Mouse (Mus musculus) v-Abl transformed pro-B cells (cell line): ENCODE measurements around the gene Scamp2.

Experiments
- in situ Hi-C, 2 experiments: fragments of 400-800 bp; cut with MboI; formaldehyde crosslinking; loops; one replicate each; pipeline ENCODE4 v1.15.1; 2025; ENCODE audit not compliant: unreplicated experiment in 2 of 2

The Scamp2 gene

DNA sequence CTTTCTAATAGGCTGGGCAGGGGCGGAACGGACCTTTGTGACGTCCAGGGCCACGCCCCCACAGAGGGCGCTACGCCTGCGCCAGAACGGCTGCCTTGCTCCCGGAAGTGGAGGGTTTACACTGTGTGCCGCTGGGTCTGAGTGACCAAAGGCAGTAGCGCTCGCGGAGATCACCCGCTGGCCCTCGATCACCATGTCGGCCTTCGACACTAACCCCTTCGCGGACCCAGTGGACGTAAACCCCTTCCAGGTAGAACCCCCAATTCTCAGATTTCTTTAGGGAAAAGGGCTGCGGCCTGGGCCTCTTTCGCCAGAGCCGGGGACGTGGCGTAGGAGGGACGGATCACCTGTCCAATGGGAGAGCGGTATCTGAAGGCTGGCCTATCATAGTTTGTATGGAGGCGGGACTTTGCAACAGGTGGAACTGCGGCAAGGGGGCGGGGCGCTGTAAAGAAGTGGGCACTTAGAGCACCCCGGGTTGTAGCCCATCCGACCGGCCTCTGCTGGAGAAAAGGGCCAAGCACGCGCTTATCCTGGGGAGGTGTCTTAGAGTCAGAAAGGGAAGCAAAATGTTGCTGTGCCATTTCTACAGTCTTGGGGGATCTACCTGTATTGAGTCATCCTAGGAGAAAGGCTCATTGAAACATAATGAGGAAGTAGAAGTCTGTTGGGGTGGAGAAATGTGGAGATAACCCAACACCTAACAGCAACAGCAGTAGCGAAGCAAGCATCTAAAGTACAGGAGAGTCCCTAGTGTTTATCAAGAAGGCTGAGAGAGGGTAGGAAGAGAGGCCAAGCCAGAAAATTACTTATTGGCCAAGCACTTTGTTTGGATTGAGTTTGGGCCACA lies at the start of gene Scamp2:
Gene Scamp2 (plus strand): TSS at position 83 of the 850 bp plus-strand sequence.
- in situ Hi-C loops: no loop called here

DNA sequence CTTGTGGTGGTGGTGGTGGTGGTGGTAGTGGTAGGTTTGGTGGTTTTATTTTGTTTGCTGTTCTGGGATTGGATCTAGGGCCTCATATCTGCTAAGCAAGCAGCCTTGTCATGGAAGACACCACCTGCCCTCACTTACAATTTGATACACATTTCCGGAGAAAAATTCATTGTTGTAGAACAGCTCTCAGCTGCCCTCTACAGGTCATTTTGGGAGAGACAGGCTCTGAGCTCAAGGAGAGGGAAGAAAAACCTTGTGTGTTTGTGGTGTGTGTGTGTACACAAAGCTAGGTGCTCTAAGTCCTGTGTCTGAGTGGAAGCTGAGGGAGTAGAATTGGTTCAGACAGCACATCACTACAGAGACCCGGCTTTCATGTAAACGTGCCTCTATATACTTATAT lies 43.6 kb upstream of the Scamp2 start:
- in situ Hi-C loops: loop anchor here (5.0 to 25.0 kb wide), 7 partner anchors 35 to 580 kb away; partner anchors contain the start of genes Imp3 (in 1 of the 2), Ppcdc (in 1 of the 2), Sin3a (in 1 of the 2) and Snx33 (in 1 of the 2)

DNA sequence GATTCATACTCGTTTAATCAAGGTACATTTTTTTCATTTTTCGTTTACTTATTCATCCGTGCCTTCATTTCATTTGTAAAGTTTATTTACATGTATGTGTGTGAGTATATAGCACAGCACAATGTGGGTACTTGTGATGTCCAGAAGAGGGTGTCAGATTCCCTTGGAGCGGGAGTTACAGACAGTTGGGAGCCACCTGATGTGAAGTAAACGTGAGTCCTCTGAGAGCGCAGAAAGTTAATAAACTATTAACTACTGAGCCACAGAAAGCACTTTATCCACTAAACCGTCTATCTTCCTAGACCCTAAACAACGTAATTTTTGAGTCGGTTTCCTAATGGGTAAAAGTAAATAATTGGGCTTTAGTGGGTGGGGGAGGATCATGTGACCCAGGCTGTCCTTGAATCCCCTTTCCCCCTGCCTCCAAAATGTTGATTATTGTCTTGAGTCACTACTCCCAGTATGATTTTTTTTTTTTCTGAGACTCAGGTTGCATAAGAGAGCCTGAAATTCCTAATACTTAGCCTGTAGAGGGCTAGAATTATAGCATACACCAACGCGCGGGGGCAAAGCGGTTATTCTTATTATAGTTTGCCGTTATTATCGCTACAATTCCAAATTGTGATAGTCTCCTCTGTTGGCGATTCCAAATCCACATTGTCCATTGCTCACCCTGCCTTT lies 40.2 kb upstream of the Scamp2 start:
- in situ Hi-C loops: loop anchor here (5.0 to 25.0 kb wide), 6 partner anchors 33 to 583 kb away; partner anchors contain the start of genes Csk (in 1 of the 2), Cyp11a1 (in 1 of the 2), Imp3 (in 1 of the 2) and Ppcdc (in 1 of the 2)

DNA sequence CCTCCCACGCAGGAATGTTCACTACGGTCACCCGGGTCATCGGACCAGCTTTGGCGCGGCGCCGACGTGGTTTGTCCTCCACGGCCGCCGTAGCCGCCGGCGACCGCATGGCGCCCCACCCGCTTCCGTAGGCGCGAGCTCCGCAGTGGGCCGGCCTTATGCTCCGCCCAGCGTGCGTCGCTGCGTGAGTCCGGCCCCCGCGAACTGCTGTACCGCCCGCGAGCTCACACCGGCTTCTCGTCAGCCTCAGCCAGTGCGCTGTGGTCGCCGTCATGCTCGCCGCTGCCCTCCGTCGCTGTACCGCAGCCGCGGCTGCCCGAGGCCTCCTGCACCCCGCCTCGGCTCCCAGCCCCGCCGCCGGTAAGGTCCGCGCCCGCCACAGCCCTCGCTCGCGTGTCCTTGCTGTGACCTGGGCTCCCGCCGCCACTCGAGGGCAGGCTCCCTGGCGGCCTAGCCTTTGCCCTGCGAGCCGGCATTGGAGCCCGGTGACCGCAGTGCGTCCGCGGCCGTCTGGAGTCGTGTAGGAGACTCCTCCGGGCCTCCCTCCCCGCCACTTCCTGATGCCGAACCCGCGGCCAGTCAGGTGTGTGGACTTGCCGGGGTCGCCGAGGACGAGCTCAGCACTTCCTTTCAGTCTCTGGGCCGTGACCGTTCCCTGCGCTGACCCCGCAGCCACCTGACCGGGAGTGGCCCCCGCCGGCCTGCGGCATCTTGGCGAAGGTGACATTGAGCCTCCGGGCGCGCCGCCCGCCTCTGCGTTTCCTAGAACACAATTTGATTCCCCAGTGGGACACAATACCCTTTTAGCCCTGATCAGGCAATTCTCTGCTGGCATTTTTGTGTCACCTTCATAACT lies 39.5 kb upstream of the Scamp2 start, which contains the start of gene Cox5a:
Gene Cox5a (plus strand): TSS at position 219 of the 856 bp plus-strand sequence.
- in situ Hi-C loops: loop anchor here (5.0 to 25.0 kb wide), 6 partner anchors 34 to 584 kb away; partner anchors contain the start of genes Csk (in 1 of the 2), Cyp11a1 (in 1 of the 2), Imp3 (in 1 of the 2) and Ppcdc (in 1 of the 2)

DNA sequence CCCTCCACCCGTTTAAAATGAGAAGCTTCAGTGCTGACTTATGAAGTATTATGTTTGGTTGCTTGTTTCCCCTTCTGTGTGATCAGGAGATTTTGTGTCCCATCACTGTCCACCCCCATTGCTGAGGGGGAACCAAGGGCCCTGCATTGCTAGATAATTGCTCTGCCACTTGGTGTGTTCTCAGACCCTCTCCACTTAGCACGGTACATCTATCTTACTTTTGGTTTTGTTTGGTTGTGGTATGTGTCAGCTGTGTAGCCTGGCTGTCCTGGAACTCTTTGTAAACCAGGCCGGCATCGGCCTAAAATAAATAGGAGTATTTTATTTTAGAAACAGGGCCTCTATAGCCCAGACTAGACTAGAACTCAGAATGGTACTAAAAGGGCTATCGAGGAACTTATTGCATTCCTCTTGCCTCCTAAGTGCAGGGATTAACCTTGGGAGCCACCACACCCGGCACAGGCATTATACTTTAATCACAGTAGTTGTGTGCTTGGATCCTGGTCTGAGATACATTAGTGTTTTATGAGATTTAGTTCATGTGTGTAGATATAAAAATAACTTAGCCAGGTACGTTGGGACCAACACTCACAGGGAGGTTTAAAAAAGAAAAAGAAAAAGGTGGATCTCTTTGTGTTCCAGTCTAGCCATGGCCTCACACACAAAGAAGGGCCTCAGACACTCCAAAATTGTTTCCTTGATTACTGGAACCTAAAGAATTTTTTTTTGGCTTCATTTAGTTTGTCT lies 38.5 kb upstream of the Scamp2 start:
- in situ Hi-C loops: loop anchor here (5.0 to 25.0 kb wide), 6 partner anchors 35 to 585 kb away; partner anchors contain the start of genes Csk (in 1 of the 2), Cyp11a1 (in 1 of the 2), Imp3 (in 1 of the 2) and Ppcdc (in 1 of the 2)

DNA sequence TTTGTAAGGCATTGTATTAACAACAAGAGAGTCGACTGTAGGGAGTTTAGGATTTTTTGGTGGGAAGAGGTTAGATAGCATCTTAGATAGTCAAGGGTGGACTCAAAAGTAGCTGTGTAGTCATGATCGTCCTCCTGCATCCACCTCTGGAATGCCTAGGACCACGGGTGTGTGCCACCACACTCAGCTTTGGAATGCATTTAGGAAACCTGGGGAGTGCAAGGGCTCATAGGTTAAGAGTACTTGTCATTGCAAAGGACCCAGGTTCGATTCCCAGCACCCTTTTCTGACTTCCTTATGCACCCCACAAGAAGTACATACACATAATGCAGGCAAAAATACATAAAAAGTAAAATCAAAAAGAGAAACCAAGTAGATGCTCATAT lies 37.9 kb upstream of the Scamp2 start:
- in situ Hi-C loops: loop anchor here (5.0 to 25.0 kb wide), 6 partner anchors 36 to 586 kb away; partner anchors contain the start of genes Csk (in 1 of the 2), Cyp11a1 (in 1 of the 2), Imp3 (in 1 of the 2) and Ppcdc (in 1 of the 2)

DNA sequence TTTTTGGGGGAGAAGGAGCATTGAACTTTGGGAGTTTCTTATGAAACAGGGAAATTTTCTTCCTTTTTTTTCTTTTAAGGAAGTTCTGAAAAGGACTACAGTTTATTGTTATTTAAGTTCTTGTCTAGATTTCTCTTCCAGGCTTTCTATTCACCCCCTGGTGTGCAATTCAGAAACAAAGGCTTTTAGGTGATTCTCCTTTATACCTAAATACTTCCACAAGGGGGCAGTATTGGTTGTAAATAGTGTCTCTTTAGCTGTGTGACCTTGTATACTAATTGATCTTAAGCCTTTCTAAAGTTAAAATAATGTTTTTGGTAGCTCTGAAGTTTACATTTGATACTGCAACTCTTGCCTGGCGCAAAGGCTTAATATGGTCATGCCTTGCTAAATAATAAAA lies 37.0 kb upstream of the Scamp2 start:
- in situ Hi-C loops: loop anchor here (5.0 to 25.0 kb wide), 6 partner anchors 36 to 586 kb away; partner anchors contain the start of genes Csk (in 1 of the 2), Cyp11a1 (in 1 of the 2), Imp3 (in 1 of the 2) and Ppcdc (in 1 of the 2)

DNA sequence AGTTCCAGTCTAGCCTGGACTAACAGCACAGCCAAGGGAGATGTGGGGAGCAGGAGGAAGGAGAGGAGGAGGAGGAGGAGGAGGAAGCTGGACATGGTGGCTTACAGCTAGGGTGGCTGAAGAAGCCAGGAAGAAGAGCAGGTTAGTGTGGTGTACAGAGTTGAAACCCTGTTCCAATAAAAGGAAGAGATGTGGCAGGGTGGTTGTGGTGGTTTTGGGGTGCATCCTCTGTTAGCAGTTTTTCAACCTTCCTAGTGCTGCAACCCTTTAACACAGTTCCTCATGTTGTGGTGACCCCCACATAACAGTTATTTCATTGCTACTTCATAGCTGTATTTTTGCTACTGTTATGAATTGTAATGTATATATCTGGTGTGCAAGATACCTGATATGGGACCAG lies 36.3 kb upstream of the Scamp2 start:
- in situ Hi-C loops: loop anchor here (5.0 to 25.0 kb wide), 6 partner anchors 37 to 587 kb away; partner anchors contain the start of genes Csk (in 1 of the 2), Cyp11a1 (in 1 of the 2), Imp3 (in 1 of the 2) and Ppcdc (in 1 of the 2)

DNA sequence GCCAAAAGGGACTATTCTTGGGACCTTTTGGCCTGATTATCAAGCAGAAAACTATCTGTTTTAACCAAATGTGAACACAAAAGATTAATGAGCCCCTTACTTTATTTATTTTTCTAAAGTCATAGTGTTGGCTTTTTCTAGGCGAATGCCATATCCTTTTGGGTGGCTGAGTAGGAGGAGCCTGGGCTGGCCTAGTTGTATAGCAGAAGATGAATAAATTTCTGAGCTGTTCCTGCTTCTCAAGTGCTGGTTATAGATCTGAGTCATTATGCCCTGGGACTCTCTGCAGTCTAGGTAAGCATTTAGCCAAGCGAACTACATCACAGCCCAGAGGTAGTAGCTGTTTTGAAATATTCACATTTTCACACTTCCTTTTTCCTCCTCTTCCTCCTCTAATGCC lies 35.2 kb upstream of the Scamp2 start:
- in situ Hi-C loops: loop anchor here in 1 of 2 experiments (10.0 kb wide), 2 partner anchors 219 to 479 kb away; partner anchors contain the start of gene Cyp11a1

DNA sequence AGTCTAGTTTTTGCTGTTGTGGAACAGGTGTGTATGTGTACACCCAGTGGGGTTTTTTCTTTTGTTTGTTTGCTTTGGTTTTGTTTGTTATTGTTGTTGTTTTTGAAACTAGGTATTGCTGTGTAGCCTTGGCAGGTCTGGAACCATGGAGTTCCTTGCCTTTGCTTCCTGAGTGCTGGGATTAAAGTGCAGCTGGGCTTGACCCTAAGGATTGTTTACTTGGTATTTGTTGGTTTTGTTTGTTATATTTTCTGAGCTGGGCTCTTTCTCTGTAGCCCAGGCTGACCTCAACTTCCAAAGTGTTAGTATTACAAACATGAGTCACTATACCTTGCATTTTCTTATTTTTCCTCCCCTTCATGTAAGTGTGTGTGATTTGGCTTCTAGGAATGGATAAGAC lies 34.3 kb upstream of the Scamp2 start:
- in situ Hi-C loops: loop anchor here in 1 of 2 experiments (10.0 kb wide), 2 partner anchors 218 to 478 kb away; partner anchors contain the start of gene Cyp11a1

DNA sequence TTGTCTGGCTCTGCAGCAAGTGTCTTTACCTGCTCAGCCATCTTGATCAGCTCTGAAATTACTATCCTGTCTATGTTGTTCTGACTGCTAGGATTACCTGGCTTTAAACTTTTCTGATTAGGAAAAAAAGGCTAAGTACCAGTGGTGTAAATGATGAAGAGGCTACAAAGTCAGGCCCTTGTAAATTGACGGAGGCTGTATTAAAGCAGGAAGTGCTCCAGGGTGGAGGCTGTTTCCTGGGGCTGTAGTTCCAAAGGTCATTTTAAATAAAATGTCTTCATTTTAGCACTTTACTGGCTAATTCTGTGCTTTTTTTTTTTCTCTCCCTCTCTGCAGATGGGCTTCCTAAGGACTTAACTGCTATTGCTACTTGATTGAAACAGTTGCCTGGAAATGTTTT lies 28.8 kb upstream of the Scamp2 start:
- in situ Hi-C loops: loop anchor here in 1 of 2 experiments (10.0 kb wide), 1 partner anchor 223 kb away; no protein-coding TSS in a partner anchor

DNA sequence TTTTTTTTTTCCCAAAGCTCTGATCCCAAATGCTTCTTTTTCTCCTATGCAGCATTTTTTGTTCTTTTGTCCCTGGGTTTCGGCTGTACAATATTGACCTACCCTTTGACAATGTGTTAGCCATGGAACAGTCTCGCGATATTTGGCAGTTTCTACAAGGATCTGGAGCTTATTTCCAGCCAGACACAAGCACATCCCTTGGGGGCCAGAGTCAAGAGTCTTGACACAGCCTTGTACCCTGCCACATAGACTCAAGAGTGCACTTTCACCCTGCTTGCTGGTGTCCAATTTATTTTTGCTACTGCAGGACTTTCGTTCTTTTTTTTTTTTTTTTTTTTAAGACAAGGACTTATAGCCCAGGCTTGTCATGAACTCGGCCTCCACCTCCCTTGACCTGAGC lies 24.4 kb upstream of the Scamp2 start:
- in situ Hi-C loops: loop anchor here in 1 of 2 experiments (10.0 kb wide), 1 partner anchor 218 kb away; no protein-coding TSS in a partner anchor

DNA sequence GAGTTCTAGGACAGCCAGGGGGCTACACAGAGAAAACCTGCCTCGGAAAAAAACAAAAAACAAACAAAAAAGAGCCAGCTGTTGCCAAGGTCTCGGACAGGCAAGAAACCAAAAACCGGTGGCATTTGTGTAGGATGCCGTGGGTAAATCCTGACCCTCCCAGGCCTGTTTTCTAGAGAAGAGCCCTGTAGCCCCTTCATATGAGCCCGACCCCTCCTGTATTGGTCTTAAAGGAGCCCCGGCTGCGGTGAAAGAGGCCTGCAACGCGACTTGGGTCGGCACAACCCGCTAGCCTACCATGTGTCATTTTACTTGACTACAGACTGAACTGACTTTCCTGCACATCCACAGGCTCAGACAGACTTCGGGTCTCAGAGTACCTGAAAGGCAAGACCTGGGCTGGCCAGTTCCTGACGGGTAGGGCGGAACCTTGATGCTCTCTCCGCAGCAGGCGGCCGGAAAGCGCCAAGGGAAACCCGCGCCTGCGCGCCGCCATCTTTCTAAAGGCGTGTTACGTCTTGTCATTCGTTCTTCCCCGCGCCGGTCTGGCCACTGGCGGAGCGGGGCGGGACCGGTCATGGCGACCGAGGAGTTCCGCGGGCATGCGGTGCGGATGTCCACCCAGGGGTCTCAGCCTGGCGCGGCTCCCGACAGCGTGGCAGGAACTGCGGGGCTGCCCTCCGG lies 23.6 kb upstream of the Scamp2 start, which contains the start of gene Fam219b:
Gene Fam219b (plus strand): TSS at position 485 of the 684 bp plus-strand sequence.
- in situ Hi-C loops: loop anchor here in 1 of 2 experiments (10.0 kb wide), 1 partner anchor 218 kb away; no protein-coding TSS in a partner anchor

DNA sequence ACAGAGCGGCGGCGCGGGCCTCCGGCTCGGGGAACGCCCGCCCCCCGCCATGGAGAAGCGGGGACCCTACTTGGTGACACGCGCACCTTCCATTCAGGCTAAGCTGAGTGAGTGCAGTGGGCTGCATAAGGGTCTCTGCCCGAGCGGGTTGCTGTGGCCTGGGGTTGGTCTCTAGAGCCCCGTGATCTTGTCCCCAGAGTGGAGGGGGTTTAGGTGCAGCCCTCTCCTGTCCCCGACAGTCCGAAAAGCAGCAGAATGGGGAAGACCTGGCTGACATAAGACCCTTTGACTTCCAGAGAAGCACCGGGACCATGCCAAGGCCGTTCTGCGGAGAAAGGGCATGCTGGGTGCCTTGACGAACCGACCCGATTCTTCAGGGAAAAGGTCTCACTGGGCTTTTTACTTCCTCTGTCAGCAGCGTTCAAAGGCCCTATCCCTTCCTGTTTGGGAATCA lies 23.0 kb upstream of the Scamp2 start:
- in situ Hi-C loops: loop anchor here in 1 of 2 experiments (10.0 kb wide), 1 partner anchor 217 kb away; no protein-coding TSS in a partner anchor

DNA sequence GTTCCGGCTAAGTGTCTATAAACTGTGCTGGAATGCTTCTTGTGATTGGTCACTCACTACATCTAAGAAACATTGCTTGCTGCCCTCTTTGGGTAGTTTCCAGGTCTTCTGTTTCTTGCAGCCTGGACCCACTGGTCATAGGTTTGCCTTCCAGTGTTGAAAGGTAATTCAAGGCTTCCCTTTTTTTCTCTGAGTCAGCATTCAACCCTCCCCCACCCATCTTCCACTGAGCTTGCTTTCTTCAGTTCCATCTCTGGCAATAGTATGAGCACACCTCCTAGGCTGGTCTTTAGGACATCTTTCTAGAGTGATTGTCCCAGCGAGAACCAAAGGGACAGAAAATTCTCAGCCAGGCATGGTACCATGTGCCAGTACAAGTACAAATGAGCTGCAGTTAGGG lies 21.2 kb upstream of the Scamp2 start:
- in situ Hi-C loops: loop anchor here in 1 of 2 experiments (10.0 kb wide), 1 partner anchor 215 kb away; no protein-coding TSS in a partner anchor

DNA sequence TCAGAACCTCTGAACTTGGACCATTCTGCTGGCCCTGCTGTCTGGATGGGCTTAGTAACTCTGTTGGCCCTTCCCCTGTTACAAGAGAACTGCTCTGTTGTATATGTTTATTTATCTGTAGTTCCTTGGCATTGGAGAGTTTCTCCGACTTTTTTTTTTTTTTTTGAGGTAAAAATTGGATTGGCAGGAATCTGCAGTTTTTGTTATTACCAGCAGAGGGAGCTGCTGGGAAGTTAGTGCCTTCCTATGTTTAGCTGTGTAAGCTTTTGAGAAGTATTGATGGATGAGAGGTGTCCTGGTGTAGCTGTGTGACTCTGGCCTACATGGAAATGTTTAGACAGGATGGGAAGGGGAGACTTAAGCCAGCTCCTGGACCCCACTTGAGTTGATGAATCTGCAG lies 19.4 kb upstream of the Scamp2 start:
- in situ Hi-C loops: loop anchor here in 1 of 2 experiments (5.0 kb wide), 2 partner anchors 81 to 116 kb away; partner anchors contain the start of gene Lman1l

DNA sequence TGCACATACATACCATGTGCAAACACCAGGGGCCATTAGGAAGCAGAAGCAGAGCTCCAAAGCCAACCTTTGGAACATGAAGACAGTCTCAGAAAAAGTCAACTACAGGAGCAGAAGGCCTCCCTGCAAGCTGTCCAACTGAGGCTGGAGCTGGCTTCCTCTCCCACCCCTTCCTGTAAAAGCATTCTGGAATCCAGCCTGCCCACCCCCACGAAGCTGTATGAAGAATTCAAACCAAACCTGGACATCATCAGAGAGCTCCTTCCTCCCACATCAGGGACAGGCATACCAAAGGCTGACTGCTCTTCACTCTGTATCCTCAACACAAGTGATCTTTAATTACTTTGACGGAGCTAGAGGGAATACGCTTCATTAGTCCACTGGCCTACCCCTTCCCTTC lies 16.8 kb upstream of the Scamp2 start:
- in situ Hi-C loops: loop anchor here in 1 of 2 experiments (5.0 kb wide), 2 partner anchors 78 to 113 kb away; partner anchors contain the start of gene Lman1l
